Mouse (Mus musculus): ENCODE data around the gene Rasgrf2. TPM values are rescaled to one million over a fixed set of nuclear protein-coding genes. Genes with fewer than 3 reads are reported as not detected.

The Rasgrf2 gene
- polyA plus RNA-seq, 1 experiment from 2014 or later: 0.39 TPM

DNA sequence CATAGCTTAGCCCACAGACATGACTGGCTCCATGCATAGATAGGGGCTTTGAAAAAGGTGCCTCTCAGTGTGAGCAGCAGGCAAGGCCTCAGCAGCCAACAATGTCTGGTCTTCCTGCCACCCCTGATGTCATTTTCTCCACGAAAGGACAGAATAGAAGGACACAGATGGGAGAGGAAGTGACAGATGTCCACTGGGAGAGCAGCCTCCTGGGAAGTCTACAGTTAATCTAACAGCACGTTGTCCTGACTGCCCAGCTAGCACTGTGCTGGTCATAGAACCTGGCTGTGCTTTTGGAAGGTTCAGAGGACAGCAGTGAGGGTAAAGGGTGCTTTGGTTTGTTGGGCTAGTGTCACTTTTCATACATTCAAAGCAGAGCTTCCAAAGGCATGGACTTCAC lies 255.9 kb downstream of the Rasgrf2 start:
- no peak overlapping the region for H3K4me3 ChIP-seq (ENCODE audit: low read depth, low read length)
- H3K27me3 ChIP-seq (ENCODE audit: control insufficient read depth, insufficient read depth, low read length): no peaks in the 10 kb centered on the region
- WGBS: 42% methylated on average over 2 of the region's 2 CpGs
- ATAC-seq (ENCODE audit: low FRiP score, low TSS enrichment) (no peak), DNase-seq (ENCODE audit: low spot score) (no peak)
- TF ChIP-seq CTCF (IDR thresholded peaks at IDR 0.05; ENCODE audit: low read depth): no peak
- no peak for TF ChIP-seq EP300 (optimal IDR thresholded peaks at IDR 0.05)
- H3K4me2 ChIP-seq (replicated peaks; ENCODE audit: low read depth): no peak overlapping the region
- no peaks in the 10 kb centered on the region for H3K36me3 ChIP-seq (ENCODE audit: control insufficient read depth, insufficient read depth, low read length)
- no peak overlapping the region for H3K27ac ChIP-seq (replicated peaks)
- H3K4me1 ChIP-seq (replicated peaks; ENCODE audit: control insufficient read depth, insufficient read depth): no peaks in the 10 kb centered on the region
- no peak overlapping the region for H3K9ac ChIP-seq (ENCODE audit: low read length)
- H3K9me3 ChIP-seq (ENCODE audit: control insufficient read depth, low read length): no peaks in the 10 kb centered on the region

DNA sequence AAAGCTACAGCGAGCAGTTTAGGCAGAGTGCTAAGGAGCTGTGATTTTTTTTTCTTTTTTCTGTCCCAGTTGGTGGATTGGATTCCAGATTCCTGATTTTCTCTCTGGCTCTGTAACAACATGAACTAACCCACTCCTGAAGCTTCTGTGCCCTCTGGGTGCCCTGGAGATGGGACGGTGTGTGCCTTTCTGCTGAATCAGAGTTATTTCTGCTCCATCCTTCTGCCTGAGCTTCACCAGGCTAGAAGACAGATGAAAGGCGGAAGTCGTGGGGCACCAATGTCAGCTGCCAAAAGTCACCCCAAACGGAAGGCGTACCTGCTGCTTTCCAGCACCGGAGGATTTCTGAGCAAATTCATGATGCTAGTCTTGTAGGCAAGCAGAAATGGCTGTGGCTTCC lies 256.9 kb downstream of the Rasgrf2 start:
- no peak overlapping the region for H3K4me2 ChIP-seq (replicated peaks; ENCODE audit: low read depth)
- no peaks in the 10 kb centered on the region for H3K4me1 ChIP-seq (replicated peaks; ENCODE audit: control insufficient read depth, insufficient read depth)
- ATAC-seq (ENCODE audit: low FRiP score, low TSS enrichment): no peak
- H3K9ac ChIP-seq (ENCODE audit: low read length): no peak overlapping the region
- DNase-seq (ENCODE audit: low spot score): no peak
- no peak overlapping the region for H3K27ac ChIP-seq (replicated peaks)
- WGBS: 76% methylated on average over 7 of the region's 7 CpGs
- no peak overlapping the region for H3K4me3 ChIP-seq (ENCODE audit: low read depth, low read length)
- TF ChIP-seq EP300 (optimal IDR thresholded peaks at IDR 0.05): no peak
- TF ChIP-seq CTCF (IDR thresholded peaks at IDR 0.05; ENCODE audit: low read depth): no peak
- H3K36me3 ChIP-seq (ENCODE audit: control insufficient read depth, insufficient read depth, low read length): no peaks in the 10 kb centered on the region
- no peaks in the 10 kb centered on the region for H3K9me3 ChIP-seq (ENCODE audit: control insufficient read depth, low read length)
- no peaks in the 10 kb centered on the region for H3K27me3 ChIP-seq (ENCODE audit: control insufficient read depth, insufficient read depth, low read length)

DNA sequence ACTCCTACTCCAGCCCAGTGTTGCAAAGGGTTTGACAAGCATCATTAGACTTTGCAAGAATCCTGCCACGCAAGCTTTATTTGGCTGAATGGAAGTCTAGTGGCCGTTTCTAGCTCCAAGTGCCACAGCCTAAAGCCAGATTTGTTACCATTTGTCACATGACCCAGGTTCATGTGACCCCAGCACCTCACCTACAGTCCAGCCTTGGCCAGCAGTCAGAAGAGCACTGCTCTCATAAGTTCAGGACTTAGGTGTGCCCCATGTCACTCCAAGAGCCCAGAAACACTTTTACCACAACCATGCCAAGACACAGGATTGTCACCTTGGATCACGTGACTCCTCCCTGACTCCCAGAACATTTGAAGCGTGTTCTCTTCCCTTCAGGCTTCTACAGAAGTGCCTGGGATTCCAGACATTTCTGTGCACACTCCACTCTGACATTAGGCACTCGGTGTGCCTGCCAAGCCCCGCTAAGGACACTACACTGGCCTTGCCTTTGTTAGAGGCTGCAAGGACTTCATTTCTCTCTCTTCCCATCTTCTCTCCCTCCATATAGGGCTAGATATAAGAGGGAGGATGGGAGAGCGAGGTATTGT lies 257.6 kb downstream of the Rasgrf2 start:
- Histone ChIP-seq H3K9ac (ENCODE audit: low read length) (no peak overlapping the region), H3K36me3 (ENCODE audit: control insufficient read depth, insufficient read depth, low read length) (no peaks in the 10 kb centered on the region), H3K9me3 (ENCODE audit: control insufficient read depth, low read length) (no peaks in the 10 kb centered on the region), H3K4me2 (replicated peaks; ENCODE audit: low read depth) (no peak overlapping the region), H3K27ac (replicated peaks) (no peak overlapping the region), H3K4me3 (ENCODE audit: low read depth, low read length) (no peak overlapping the region), H3K4me1 (replicated peaks; ENCODE audit: control insufficient read depth, insufficient read depth) (no peaks in the 10 kb centered on the region), H3K27me3 (ENCODE audit: control insufficient read depth, insufficient read depth, low read length) (no peaks in the 10 kb centered on the region)
- WGBS: 68% methylated on average over 7 of the region's 7 CpGs
- no peak for DNase-seq (ENCODE audit: low spot score)
- no peak for ATAC-seq (ENCODE audit: low FRiP score, low TSS enrichment)
- TF ChIP-seq EP300 (optimal IDR thresholded peaks at IDR 0.05) (no peak), CTCF (IDR thresholded peaks at IDR 0.05; ENCODE audit: low read depth) (no peak)

DNA sequence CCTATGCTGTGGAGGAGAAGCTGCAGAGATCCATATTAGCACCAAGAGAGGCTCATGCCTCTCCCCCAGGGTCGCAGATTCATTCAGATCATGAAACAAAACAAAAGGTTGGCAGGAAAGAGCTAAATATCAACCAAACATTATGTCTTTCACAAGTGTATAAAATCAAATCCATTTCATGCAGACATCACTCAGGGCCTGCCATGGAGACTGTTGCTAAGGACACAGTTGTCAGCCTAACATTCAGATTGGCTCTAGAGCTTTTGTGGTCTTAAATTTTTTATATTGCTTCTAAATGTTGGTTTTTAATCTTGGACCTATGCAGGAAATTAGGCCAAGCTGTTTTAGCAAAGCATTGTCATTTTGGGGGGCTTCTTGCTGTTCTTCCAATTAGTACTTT lies 262.9 kb downstream of the Rasgrf2 start:
- DNase-seq (ENCODE audit: low spot score): no peak
- no peaks in the 10 kb centered on the region for H3K4me1 ChIP-seq (replicated peaks; ENCODE audit: control insufficient read depth, insufficient read depth)
- no peaks in the 10 kb centered on the region for H3K36me3 ChIP-seq (ENCODE audit: control insufficient read depth, insufficient read depth, low read length)

DNA sequence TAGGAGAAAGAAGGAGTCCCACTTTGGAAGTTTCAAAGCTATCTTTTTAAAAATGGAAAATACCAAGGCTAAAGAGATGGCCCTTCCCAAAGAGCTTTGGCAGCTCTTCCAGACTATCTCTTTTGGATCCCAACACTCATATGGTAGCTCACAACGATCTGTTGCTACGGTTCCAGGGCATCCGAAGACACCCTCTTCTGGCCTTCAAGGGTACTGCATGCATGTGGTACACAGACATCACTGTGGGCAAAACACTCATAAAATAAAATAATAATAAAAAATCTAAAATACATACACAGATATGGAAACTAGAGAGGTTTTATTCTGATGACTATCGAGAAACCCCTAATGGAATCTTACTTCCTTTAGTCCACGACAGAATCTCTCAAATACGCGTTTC lies 272.6 kb downstream of the Rasgrf2 start:
- H3K4me2 ChIP-seq (replicated peaks; ENCODE audit: low read depth): no peak overlapping the region
- ATAC-seq (ENCODE audit: low FRiP score, low TSS enrichment): no peak
- no peak overlapping the region for H3K9ac ChIP-seq (ENCODE audit: low read length)
- H3K4me1 ChIP-seq (replicated peaks; ENCODE audit: control insufficient read depth, insufficient read depth): no peaks in the 10 kb centered on the region
- TF ChIP-seq CTCF (IDR thresholded peaks at IDR 0.05; ENCODE audit: low read depth) (peak; percentile 64), EP300 (optimal IDR thresholded peaks at IDR 0.05) (no peak)
- no peak for DNase-seq (ENCODE audit: low spot score)
- H3K36me3 ChIP-seq (ENCODE audit: control insufficient read depth, insufficient read depth, low read length): no peaks in the 10 kb centered on the region
- H3K27ac ChIP-seq (replicated peaks): no peak overlapping the region
- WGBS: 76% methylated on average over 7 of the region's 7 CpGs
- no peaks in the 10 kb centered on the region for H3K9me3 ChIP-seq (ENCODE audit: control insufficient read depth, low read length)
- H3K4me3 ChIP-seq (ENCODE audit: low read depth, low read length): no peak overlapping the region
- H3K27me3 ChIP-seq (ENCODE audit: control insufficient read depth, insufficient read depth, low read length): no peaks in the 10 kb centered on the region

More for the DNA sequence above, 262.9 kb downstream of the Rasgrf2 start:
- Histone ChIP-seq H3K4me2 (replicated peaks; ENCODE audit: low read depth) (no peak overlapping the region), H3K9me3 (ENCODE audit: control insufficient read depth, low read length) (no peaks in the 10 kb centered on the region), H3K27me3 (ENCODE audit: control insufficient read depth, insufficient read depth, low read length) (no peaks in the 10 kb centered on the region), H3K9ac (ENCODE audit: low read length) (no peak overlapping the region), H3K27ac (replicated peaks) (no peak overlapping the region), H3K4me3 (ENCODE audit: low read depth, low read length) (no peak overlapping the region)
- 84% methylated on average over 1 of the region's 1 CpGs for WGBS
- TF ChIP-seq EP300 (optimal IDR thresholded peaks at IDR 0.05): no peak
- TF ChIP-seq CTCF (IDR thresholded peaks at IDR 0.05; ENCODE audit: low read depth): no peak
- ATAC-seq (ENCODE audit: low FRiP score, low TSS enrichment): no peak

DNA sequence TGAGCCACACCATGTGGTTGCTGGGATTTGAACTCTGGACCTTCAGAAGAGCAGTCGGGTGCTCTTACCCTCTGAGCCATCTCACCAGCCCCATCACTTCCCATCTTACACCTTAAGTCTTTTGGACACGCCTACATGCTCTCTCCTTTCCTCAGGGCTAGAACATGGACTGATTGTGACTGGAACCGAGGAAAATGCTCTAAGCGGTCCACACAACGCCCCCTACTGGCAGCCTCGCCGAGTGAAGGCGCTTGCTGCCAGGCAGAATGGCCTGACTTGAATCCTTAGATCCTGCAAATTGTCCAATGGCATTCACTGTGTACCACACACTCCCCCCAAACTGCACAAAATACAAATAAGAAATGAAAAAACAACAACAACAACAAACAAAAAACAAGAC lies 274.0 kb downstream of the Rasgrf2 start:
- Histone ChIP-seq H3K27ac (replicated peaks) (no peak overlapping the region), H3K4me3 (ENCODE audit: low read depth, low read length) (no peak overlapping the region), H3K4me2 (replicated peaks; ENCODE audit: low read depth) (no peak overlapping the region), H3K9me3 (ENCODE audit: control insufficient read depth, low read length) (no peaks in the 10 kb centered on the region), H3K4me1 (replicated peaks; ENCODE audit: control insufficient read depth, insufficient read depth) (no peaks in the 10 kb centered on the region), H3K9ac (ENCODE audit: low read length) (no peak overlapping the region), H3K36me3 (ENCODE audit: control insufficient read depth, insufficient read depth, low read length) (no peaks in the 10 kb centered on the region), H3K27me3 (ENCODE audit: control insufficient read depth, insufficient read depth, low read length) (no peaks in the 10 kb centered on the region)
- DNase-seq (ENCODE audit: low spot score) (no peak), ATAC-seq (ENCODE audit: low FRiP score, low TSS enrichment) (no peak)
- 71% methylated on average over 8 of the region's 8 CpGs for WGBS
- TF ChIP-seq EP300 (optimal IDR thresholded peaks at IDR 0.05): no peak
- no peak for TF ChIP-seq CTCF (IDR thresholded peaks at IDR 0.05; ENCODE audit: low read depth)

Data from stomach, postnatal 0 days (tissue).